Mouse (Mus musculus): ENCODE results near the gene Hoxa10. TPM values are rescaled to one million over a fixed set of nuclear protein-coding genes. Genes with fewer than 3 reads are reported as not detected.
A peak's percentile ranks its signal among the peaks of the same experiment; 100 is the strongest.

Hoxa10 gene
- polyA plus RNA-seq, 1 experiment from 2014 or later: 0.18 TPM

DNA sequence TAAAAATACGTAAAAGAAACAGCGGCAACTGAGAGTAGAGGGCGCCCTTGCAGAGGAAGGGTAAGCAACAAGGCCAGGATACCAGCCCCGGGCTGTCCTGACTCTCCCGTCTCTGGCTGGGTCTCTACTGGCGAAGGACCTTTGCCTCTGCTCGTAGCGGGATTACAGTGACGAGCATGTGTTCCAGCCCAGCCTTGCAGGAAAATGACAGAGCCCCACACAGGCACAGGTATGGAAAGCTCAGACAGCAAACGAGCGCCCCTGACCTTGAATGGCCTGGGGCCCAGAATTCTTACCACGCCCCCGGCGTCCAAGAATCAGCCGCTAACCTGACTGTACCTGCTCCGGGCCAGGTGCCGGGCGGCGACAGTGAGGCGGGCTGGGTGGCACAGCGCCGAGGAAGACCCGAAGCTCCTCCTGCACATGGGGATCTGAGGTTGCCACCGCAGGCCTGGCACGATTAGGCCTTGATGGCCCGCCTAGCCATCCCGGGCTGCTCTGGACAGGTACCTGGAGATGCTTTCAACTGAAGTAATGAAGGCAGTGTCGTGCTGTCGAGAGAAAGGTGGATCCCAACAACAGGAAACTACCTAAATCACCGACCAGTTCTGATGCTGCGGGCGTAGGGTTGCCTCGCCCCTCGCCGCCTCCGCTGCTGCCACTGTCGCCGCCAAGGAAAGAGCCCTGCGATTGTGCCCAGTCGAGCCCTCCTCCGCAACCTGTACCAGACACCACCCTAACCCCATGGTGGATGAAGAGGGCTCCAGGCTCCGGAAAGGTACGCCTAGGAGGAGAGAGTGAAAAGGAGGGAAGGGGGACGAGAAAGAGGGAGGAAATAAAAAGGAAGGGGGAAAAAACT, 10.9 kb downstream of the Hoxa10 start:
- ATAC-seq (ENCODE audit: insufficient read depth, low FRiP score): no peak
- no peak overlapping the region for H3K4me3 ChIP-seq (replicated peaks; ENCODE audit: low read length)
- peaks cover 87% of the 10 kb centered on the region for H3K27me3 ChIP-seq (ENCODE audit: control insufficient read depth, insufficient read depth, low read length)
- no peak overlapping the region for H3K4me2 ChIP-seq (ENCODE audit: low read depth, low read length)
- H3K4me1 ChIP-seq (ENCODE audit: control insufficient read depth, insufficient read depth, low read length): peaks cover 4% of the 10 kb centered on the region; the same call in 1 of the 2 replicates
- no peak overlapping the region for H3K27ac ChIP-seq (ENCODE audit: low read length)
- H3K36me3 ChIP-seq (ENCODE audit: control insufficient read depth, insufficient read depth, low read length): no peaks in the 10 kb centered on the region
- 5% methylated on average over 44 of the region's 44 CpGs for WGBS
- H3K9me3 ChIP-seq (replicated peaks; ENCODE audit: control insufficient read depth, low read length): no peaks in the 10 kb centered on the region
- H3K9ac ChIP-seq (ENCODE audit: low read length): no peak overlapping the region

DNA sequence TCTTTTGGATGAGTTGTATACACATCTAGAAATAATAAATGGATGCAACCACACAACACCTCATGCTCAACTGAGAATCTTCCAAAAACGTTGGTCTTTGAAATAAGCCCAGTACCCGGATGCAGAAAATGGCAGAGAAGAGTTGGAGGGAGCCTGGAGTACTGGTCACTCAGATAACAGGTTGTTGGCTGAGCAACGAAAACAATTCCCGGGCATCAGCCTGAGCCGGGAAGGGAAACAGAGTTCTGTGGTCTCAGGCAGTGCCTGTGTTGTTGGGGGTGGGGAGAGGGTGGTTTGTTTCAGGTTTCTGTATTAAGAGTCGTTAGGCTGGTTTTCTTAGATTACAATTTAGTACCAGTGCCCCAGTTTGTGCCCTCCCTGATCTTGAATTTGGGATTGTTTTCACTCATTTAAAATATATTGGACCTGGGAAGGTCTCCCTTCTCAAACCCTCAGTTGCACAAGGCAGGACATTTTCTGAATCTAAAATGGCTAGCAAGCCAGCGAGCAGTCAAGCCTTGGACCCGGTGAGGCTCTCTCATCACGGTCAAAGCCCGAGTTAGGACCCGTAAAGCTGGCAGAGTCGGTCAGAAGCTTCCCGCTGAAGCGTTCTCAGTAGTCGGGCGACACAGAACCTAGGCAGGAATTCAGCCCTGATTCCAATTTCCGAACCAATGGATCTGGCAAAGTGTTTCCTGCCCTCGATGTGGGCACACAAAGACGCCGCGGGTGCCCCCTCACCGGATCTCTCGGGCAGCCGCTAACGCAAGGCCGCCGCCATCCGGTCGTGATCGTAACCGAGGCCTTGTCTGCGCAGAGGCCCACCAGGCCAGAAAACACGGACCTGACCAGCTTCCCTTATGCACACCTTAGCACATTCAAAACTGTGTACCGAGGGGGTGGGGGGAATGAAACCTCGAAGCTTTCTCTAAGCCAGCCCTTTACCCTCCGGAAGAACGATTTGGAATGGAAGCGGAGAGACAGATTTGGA, 11.9 kb downstream of the Hoxa10 start:
- no peak for ATAC-seq (ENCODE audit: insufficient read depth, low FRiP score)
- Histone ChIP-seq H3K4me2 (ENCODE audit: low read depth, low read length) (no peak overlapping the region), H3K27ac (ENCODE audit: low read length) (no peak overlapping the region), H3K4me1 (ENCODE audit: control insufficient read depth, insufficient read depth, low read length) (0 out of 2 replicates have a peak, but pooled peaks cover under 1% of the 10 kb centered on the region), H3K9me3 (replicated peaks; ENCODE audit: control insufficient read depth, low read length) (no peaks in the 10 kb centered on the region), H3K9ac (ENCODE audit: low read length) (no peak overlapping the region), H3K36me3 (ENCODE audit: control insufficient read depth, insufficient read depth, low read length) (no peaks in the 10 kb centered on the region), H3K4me3 (replicated peaks; ENCODE audit: low read length) (no peak overlapping the region), H3K27me3 (ENCODE audit: control insufficient read depth, insufficient read depth, low read length) (peaks cover 87% of the 10 kb centered on the region)
- WGBS: 3% methylated on average over 38 of the region's 38 CpGs

DNA sequence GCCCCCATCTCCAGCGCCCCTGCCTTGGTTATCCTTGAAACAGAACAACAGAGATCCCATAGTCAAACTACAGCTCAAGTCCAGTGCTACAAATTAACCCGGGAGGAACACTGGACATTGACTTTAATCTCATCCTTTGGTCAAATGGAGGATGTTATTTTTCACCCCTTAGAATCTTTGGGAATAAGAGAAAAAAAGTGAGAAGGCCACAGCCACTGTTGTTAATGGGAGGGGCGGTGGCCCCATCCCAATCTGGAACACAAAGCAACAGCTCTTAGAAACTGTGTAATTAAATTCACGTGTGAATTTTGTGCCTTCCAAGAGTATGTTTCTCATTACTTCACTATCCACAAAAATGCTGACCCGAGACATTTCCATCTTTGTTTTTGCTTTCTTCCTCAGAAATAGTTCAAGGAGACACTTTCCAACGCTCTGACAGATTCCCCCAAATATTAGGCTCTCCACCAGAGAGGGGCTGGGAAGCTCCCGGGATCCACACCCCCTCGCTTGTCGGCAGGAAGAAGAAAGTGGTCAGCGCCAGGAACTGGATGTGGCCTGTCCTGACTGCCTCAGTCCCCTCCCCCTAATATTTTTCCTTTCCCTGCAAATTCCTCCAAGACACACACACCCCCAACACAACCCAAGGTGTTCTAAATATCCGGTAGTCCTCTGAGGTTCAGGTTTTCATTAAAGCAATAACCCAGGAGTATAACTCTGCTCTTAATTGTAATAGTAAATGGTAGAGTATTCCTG, 13.0 kb downstream of the Hoxa10 start:
- H3K27ac ChIP-seq (ENCODE audit: low read length): no peak overlapping the region
- no peaks in the 10 kb centered on the region for H3K4me1 ChIP-seq (ENCODE audit: control insufficient read depth, insufficient read depth, low read length)
- no peak overlapping the region for H3K9ac ChIP-seq (ENCODE audit: low read length)
- H3K4me2 ChIP-seq (ENCODE audit: low read depth, low read length): no peak overlapping the region
- H3K4me3 ChIP-seq (replicated peaks; ENCODE audit: low read length): no peak overlapping the region
- no peak for ATAC-seq (ENCODE audit: insufficient read depth, low FRiP score)
- peaks cover 88% of the 10 kb centered on the region for H3K27me3 ChIP-seq (ENCODE audit: control insufficient read depth, insufficient read depth, low read length)
- no peaks in the 10 kb centered on the region for H3K9me3 ChIP-seq (replicated peaks; ENCODE audit: control insufficient read depth, low read length)
- WGBS: 10% methylated on average over 11 of the region's 11 CpGs
- H3K36me3 ChIP-seq (ENCODE audit: control insufficient read depth, insufficient read depth, low read length): no peaks in the 10 kb centered on the region

DNA sequence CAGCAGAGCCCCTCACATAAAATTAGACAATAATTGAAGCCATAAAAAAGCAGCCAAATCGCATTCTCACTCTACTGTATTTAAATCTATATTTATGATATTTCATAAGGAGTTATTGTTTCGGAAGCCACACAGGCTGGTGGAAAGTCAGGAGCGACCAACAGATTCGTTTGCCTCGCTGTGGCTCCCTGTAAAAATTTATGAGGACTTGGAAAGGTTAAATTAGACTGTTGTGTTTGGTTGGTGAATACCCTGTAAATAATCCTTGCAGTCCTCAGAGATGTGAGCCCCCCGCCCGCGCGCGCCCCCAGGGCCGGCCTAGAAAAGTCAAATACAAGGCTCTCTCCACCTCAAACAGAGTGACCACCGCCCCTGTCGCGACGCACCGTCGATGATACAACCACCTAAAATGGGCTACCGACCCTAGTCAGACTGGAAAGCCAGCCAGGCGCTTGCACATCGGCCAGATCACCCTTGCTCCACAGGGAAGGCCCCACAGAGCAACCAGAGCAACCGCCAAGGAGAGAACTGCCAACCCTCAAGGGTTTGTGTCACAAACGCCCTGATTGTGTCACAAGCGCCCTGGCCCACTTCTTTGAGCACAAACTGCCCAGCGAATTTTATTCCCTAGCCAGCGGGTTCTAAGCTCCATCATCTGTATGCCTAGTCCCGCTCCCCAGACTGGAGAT, 13.9 kb downstream of the Hoxa10 start:
- WGBS: 6% methylated on average over 26 of the region's 26 CpGs
- peaks cover 4% of the 10 kb centered on the region; the same call in 1 of the 2 replicates for H3K4me1 ChIP-seq (ENCODE audit: control insufficient read depth, insufficient read depth, low read length)
- H3K4me2 ChIP-seq (ENCODE audit: low read depth, low read length): no peak overlapping the region
- no peak for ATAC-seq (ENCODE audit: insufficient read depth, low FRiP score)
- H3K9me3 ChIP-seq (replicated peaks; ENCODE audit: control insufficient read depth, low read length): no peaks in the 10 kb centered on the region
- H3K36me3 ChIP-seq (ENCODE audit: control insufficient read depth, insufficient read depth, low read length): no peaks in the 10 kb centered on the region
- peaks cover 88% of the 10 kb centered on the region for H3K27me3 ChIP-seq (ENCODE audit: control insufficient read depth, insufficient read depth, low read length)
- H3K4me3 ChIP-seq (replicated peaks; ENCODE audit: low read length): no peak overlapping the region
- no peak overlapping the region for H3K9ac ChIP-seq (ENCODE audit: low read length)
- no peak overlapping the region for H3K27ac ChIP-seq (ENCODE audit: low read length)

DNA sequence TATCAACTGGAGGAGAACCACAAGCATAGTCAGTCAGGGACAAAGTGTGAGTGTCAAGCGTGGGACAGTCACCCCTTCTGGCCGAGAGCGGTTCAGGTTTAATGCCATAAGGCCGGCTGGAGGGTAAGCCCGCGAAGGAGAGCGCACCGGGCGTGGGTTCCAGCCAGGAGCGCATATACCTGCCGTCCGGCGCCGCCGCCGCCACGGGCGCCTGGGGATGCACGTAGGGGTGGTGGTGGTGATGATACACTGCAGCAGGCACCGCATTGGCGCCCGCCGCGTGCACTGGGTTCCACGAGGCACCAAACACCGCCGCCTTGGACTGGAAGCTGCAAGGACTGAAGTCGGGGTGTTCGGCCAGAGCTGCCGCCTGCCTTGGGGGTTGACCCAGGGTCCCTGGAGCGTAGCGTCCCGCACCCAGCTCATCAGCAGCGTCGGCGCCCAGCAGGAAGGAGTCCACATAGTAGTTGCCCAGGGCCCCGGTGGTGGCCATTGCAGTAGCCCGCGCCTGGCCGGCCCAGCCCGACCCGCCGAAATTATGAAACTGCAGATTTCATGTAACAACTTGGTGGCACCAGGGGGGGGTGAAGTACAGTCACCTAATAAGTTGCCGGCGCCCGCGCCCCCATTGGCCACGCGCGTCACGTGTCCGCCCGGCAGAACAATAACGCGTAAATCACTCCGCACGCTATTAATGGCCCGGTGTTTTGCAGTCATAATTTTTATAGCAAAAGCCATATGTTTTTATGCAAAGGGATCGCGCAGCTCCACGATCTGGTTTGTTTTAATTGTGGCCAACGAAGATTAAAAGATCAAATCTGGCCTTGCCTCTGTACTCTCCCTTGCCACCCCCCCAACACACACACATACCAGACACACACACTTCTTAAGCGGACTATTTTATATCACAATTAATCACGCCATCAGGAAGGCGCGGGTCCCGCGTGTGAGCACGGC, 14.8 kb downstream of the Hoxa10 start:
- no peak for ATAC-seq (ENCODE audit: insufficient read depth, low FRiP score)
- no peaks in the 10 kb centered on the region for H3K9me3 ChIP-seq (replicated peaks; ENCODE audit: control insufficient read depth, low read length)
- H3K27ac ChIP-seq (ENCODE audit: low read length): no peak overlapping the region
- 3% methylated on average over 69 of the region's 69 CpGs for WGBS
- H3K9ac ChIP-seq (ENCODE audit: low read length): no peak overlapping the region
- H3K4me3 ChIP-seq (replicated peaks; ENCODE audit: low read length): peak overlapping the region; percentile 25
- H3K4me1 ChIP-seq (ENCODE audit: control insufficient read depth, insufficient read depth, low read length): peaks cover 4% of the 10 kb centered on the region; the same call in 1 of the 2 replicates
- no peaks in the 10 kb centered on the region for H3K36me3 ChIP-seq (ENCODE audit: control insufficient read depth, insufficient read depth, low read length)
- H3K4me2 ChIP-seq (ENCODE audit: low read depth, low read length): peak overlapping the region; percentile 39
- H3K27me3 ChIP-seq (ENCODE audit: control insufficient read depth, insufficient read depth, low read length): peaks cover 91% of the 10 kb centered on the region

DNA sequence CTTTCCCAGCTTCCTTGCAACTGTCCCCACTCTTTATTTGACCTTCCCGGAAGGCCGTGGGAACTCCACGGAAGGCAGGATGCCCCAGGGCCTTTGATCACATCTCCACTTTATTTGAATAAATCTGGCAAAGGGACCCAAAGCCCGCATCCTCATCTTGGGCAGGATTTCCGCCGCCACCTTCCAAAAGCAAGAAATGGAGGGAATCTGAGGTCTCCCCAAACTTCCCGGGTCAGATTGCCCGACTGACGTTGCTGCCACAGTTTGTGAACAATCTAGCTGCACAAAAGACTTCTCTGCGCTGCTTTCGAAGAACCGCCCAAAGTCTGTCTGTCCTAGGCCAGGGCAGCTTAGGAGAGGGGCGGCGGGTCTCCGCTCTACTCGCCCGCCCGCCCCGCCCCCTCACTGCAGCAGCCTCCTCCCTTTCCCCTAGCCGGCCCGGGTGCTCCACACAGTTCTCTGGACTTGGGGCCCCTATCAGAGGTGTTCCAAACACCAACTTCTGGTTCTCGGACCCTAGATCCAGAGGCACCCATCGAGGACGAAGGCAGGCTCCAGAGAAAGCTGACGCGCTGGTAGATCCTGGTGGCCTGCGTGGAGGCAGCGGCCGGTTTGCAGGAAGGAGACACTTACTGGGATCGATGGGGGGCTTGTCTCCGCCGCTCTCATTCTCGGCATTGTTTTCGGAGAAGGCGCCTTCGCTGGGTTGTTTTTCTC, 15.6 kb downstream of the Hoxa10 start:
- H3K36me3 ChIP-seq (ENCODE audit: control insufficient read depth, insufficient read depth, low read length): no peaks in the 10 kb centered on the region
- peak overlapping the region; percentile 39; the same call in 1 of the 2 replicates for H3K4me2 ChIP-seq (ENCODE audit: low read depth, low read length)
- H3K9ac ChIP-seq (ENCODE audit: low read length): no peak overlapping the region
- H3K4me1 ChIP-seq (ENCODE audit: control insufficient read depth, insufficient read depth, low read length): peaks cover 4% of the 10 kb centered on the region; the same call in 1 of the 2 replicates
- H3K9me3 ChIP-seq (replicated peaks; ENCODE audit: control insufficient read depth, low read length): no peaks in the 10 kb centered on the region
- 3% methylated on average over 36 of the region's 36 CpGs for WGBS
- peak overlapping the region; percentile 25 for H3K4me3 ChIP-seq (replicated peaks; ENCODE audit: low read length)
- peaks cover 90% of the 10 kb centered on the region for H3K27me3 ChIP-seq (ENCODE audit: control insufficient read depth, insufficient read depth, low read length)
- no peak for ATAC-seq (ENCODE audit: insufficient read depth, low FRiP score)
- H3K27ac ChIP-seq (ENCODE audit: low read length): no peak overlapping the region

DNA sequence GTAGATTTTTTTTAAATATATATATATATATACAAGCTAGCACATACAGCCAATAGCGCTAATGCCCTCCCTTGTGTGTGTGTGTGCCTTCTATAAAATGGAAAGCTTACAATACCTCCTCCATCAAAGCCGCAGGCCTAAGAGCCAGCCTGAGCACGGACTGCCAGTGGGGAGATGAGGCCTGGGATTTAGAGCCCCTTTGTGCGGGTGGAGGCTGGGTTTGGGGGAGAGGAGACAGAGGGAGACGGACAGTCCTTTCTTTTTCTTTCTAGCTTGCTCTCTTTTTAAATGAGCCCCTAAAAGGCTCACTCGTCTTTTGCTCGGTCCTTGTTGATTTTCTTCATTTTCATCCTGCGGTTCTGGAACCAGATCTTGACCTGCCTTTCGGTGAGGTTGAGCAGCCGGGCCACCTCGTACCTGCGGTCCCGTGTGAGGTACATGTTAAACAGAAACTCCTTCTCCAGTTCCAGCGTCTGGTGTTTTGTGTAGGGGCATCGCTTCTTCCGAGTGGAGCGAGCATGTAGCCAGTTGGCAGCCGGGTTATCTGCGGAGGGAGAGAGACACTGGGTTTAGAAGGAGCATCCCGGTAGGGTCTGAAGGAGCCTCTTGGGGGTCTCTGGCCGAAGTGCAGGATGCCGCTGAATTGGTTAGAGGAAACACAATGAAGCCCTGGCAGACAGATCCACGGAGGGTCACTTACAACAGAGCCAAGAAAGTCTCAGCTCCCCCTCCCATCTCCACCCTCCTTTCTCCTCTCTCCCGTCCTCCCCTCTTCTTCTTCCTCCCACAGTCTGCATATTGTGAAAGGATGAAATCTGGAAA, 16.5 kb downstream of the Hoxa10 start:
- H3K4me3 ChIP-seq (replicated peaks; ENCODE audit: low read length): peak overlapping the region; percentile 19; the same call in 1 of the 2 replicates
- 9% methylated on average over 24 of the region's 24 CpGs for WGBS
- peaks cover 4% of the 10 kb centered on the region; the same call in 1 of the 2 replicates for H3K4me1 ChIP-seq (ENCODE audit: control insufficient read depth, insufficient read depth, low read length)
- ATAC-seq (ENCODE audit: insufficient read depth, low FRiP score): no peak
- no peaks in the 10 kb centered on the region for H3K36me3 ChIP-seq (ENCODE audit: control insufficient read depth, insufficient read depth, low read length)
- no peaks in the 10 kb centered on the region for H3K9me3 ChIP-seq (replicated peaks; ENCODE audit: control insufficient read depth, low read length)
- H3K9ac ChIP-seq (ENCODE audit: low read length): no peak overlapping the region; the same call in 1 of the 2 replicates
- H3K27ac ChIP-seq (ENCODE audit: low read length): no peak overlapping the region
- H3K4me2 ChIP-seq (ENCODE audit: low read depth, low read length): peak overlapping the region; percentile 25; the same call in 1 of the 2 replicates
- peaks cover 91% of the 10 kb centered on the region for H3K27me3 ChIP-seq (ENCODE audit: control insufficient read depth, insufficient read depth, low read length)

Data from stomach, embryonic 16.5 days (tissue).